Mouse (Mus musculus) CH12F3 (cell line): Measurements from ENCODE around the gene Clec4d.

ENCODE experiments used
- in situ Hi-C: fragments of 300-500 bp; cut with MboI; formaldehyde crosslinking; loops from 2 replicates; pipeline ENCODE4 v1.14.3; 2020; ENCODE audit warnings: low sequenced_read_pairs

Gene Clec4d

DNA sequence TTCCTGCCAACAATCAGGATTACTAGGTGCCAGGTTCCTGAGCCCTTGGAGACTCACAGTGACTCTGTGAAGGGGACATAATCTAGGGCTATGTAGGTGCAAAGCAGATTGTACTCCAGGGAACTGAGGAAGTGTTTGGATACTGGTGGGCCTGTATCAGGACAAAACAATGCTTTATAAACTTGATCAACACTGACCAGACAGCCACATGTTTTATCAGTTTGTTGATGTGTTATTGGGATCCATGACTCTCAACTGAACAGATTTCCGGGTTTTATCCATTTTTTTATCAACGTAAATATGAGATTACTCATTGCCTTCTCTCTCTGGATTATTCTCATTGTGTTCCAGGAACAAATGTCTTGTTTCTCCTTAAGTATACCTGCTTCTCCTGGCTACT, 46.1 kb downstream of the Clec4d start, which contains the start of gene Vmn2r19:
Gene Vmn2r19, plus strand, starts transcription at position 301 of the 400 bp plus-strand sequence.
- in situ Hi-C loops: no loop called here
